Mouse (Mus musculus) R1 (cell line): ENCODE measurements around the gene Adat3.

Source experiments
- DNase-seq: peaks from one replicate; pipeline ENCODE4 v3.0.0-alpha.2; 2018; ENCODE audit warnings: low read depth, low spot score

Gene Adat3

GRCm38 (mm10) chr10:80653156-80653720 lies 50.6 kb downstream of the Adat3 start:
- no peak for DNase-seq

- DNase-seq = no peak
These were observed 52.2 kb downstream of the Adat3 start for GRCm38 (mm10) chr10:80654866-80655265.

DNA sequence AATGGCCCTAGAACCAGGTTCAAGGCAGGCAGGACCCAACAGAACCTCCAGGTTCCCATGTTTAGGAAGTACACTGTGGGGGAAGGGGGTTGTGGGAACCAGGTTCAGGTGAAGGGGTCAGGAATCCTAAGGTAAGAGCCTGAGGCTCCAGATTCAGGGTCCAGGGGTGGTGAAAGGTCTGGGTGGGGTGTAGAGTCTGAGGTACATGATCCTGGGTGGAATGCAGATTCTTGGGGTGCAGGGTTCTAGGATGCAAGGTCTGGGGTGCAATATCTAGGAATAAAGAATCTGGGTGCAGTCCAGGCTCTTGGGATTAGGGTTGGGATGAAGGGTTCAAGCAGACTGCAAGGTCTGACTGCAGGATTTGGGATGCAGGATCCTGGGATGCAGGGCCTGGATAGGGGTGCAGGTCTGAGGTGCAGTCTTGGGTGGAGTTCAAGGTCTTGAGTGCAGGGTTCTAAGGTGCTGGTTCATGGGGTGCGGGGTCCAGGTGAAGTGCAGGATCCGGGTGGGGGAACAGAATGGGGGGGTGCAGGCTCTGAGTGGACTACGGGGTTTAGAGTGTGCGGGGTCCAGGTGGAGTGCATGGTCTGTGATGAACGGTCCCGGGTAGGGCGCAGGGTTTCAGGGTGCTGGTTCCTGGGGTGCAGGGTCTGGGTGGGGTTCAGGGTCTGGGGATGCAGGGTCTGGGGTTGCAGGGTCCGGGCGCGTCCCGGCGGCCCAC lies 52.9 kb downstream of the Adat3 start:
- DNase-seq = no peak

- DNase-seq = peak; percentile 99
These were observed 53.6 kb downstream of the Adat3 start for GRCm38 (mm10) chr10:80656130-80656862.

DNA sequence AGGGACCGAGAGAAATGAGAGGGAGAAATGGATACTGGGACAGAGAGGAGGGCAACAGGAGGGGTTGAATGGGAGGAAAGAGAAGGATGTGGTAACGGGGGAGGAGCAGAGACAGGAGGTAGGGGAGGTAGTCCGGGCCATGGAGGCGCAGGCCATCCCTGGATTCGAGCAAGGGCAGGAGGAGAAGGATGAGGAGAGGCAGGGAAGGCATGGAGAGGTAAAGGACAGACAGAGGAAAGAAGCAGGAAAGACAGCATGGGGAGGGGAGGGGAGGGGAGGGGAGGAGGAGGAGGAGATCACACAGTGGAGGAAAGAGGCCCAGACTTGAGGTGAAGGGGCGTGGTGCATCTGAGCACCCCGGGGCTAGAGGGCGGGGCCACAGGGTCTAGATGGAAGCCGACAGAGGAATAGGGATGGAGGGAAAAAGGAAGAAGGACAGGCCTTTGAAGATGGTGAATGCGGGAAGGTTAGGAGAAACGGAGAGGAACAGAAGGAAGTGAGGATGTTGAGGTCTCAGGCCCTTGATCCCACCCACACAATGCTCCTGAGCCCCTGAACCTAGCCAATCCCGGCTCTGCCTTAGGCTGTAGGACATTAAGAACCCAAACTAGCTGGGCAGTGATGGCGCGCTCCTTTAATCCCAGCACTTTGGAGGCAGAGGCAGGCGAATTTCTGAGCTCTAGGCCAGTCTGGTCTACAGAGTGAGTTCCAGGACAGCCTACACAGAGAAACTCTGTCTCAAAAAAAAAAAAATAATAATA lies 54.4 kb downstream of the Adat3 start, which contains the start of gene Btbd2:
Gene Btbd2, minus strand, starts transcription at position 209 of the 761 bp plus-strand sequence.
- DNase-seq = peak; percentile 80
